Mouse (Mus musculus) embryonic facial prominence, embryonic 12.5 days (tissue): ENCODE measurements around the gene Ppp1r16b. TPM values are rescaled to one million over a fixed set of nuclear protein-coding genes. Genes with fewer than 3 reads are reported as not detected.
A peak's percentile ranks its signal among the peaks of the same experiment; 100 is the strongest.

Experiments
- ATAC-seq: fragments of 200-750 bp; cut with Nextera tagmentation; 2 replicates; pipeline ENCODE4 v1.8.0; 2017; ENCODE audit not compliant: insufficient number of reproducible peaks, insufficient read depth, low FRiP score, low TSS enrichment
- H3K27ac ChIP-seq: fragments of 300-500 bp; sonication (generic); 2 replicates; pipeline ENCODE4 v1.5.1; 2016; ENCODE audit warnings: mild to moderate bottlenecking
- H3K27me3 ChIP-seq: fragments of 300-500 bp; sonication (generic); 2 replicates; pipeline ENCODE4 v1.6.1; 2016; ENCODE audit warnings: mild to moderate bottlenecking, moderate library complexity
- H3K36me3 ChIP-seq: fragments of 300-500 bp; sonication (generic); 2 replicates; pipeline ENCODE4 v1.6.1; 2016; ENCODE audit warnings: mild to moderate bottlenecking
- H3K4me1 ChIP-seq: fragments of 300-500 bp; sonication (generic); 2 replicates; pipeline ENCODE4 v1.6.1; 2016
- H3K4me2 ChIP-seq: fragments of 300-500 bp; sonication (generic); replicated peaks from 2 replicates; pipeline ENCODE4 v1.6.1; 2016; ENCODE audit warnings: mild to moderate bottlenecking, moderate library complexity
- H3K4me3 ChIP-seq: fragments of 300-500 bp; sonication (generic); 2 replicates; pipeline ENCODE4 v1.5.1; 2016; ENCODE audit warnings: mild to moderate bottlenecking
- H3K9ac ChIP-seq: fragments of 300-500 bp; sonication (generic); 2 replicates; pipeline ENCODE4 v1.6.1; 2016; ENCODE audit warnings: mild to moderate bottlenecking, moderate library complexity
- H3K9me3 ChIP-seq: fragments of 300-500 bp; sonication (generic); 2 replicates; pipeline ENCODE4 v1.6.1; 2016; ENCODE audit warnings: mild to moderate bottlenecking, moderate library complexity
- WGBS: fragments of 180-500 bp; shearing (Covaris S2); methylation state at CpG from one replicate; pipeline ENCODE4 v1.1.7; 2016; 5-methylcytosine and 5-hydroxymethylcytosine counted together
- polyA plus RNA-seq: library from polyadenylated mRNA; unstranded; fragments of >200 nt; fragmentation: Nextera tagmentation; extraction: Ambion mirVana; gene quantifications from 2 replicates; pipeline ENCODE4 v1.2.1, GENCODE M21; 2016

Ppp1r16b gene
- polyA plus RNA-seq, 1 experiment from 2014 or later, result 2.5 TPM

- Histone ChIP-seq H3K27ac (no peak overlapping the region), H3K4me1 (no peaks in the 10 kb centered on the region), H3K27me3 (no peaks in the 10 kb centered on the region), H3K4me3 (no peak overlapping the region), H3K36me3 (peaks cover 20% of the 10 kb centered on the region), H3K4me2 (no peak overlapping the region), H3K9ac (no peak overlapping the region), H3K9me3 (no peaks in the 10 kb centered on the region)
- ATAC-seq, result no peak
- WGBS, result 83% methylated on average over 3 of the region's 3 CpGs
Observed at GRCm38 (mm10) chr2:158643791-158644190, 21.4 kb upstream of the Ppp1r16b start.

GRCm38 (mm10) chr2:158651159-158651908, 13.9 kb upstream of the Ppp1r16b start:
- Histone ChIP-seq H3K4me1 (no peaks in the 10 kb centered on the region), H3K27ac (no peak overlapping the region)

DNA sequence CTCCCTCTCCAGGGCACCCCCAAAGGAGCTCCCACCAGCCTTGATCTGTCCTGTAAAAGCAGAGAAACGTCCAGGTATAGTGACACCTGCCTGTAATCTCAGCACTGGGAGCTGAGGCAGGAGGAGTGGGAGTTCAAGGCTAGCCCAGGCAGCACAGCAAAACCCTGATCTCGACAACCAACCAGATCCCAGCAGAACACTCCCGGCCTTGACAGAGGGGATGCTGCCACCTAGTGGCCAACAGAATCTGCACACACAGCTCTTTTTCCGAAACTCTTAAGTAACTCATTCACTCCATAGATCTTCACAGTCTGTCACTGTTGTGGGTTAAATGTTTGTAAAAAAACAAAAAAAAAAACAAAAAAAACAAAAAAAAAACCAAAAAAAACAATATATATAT, 12.2 kb upstream of the Ppp1r16b start:
- Histone ChIP-seq H3K27ac (no peak overlapping the region), H3K4me1 (no peaks in the 10 kb centered on the region), H3K4me2 (no peak overlapping the region), H3K9ac (no peak overlapping the region), H3K36me3 (no peaks in the 10 kb centered on the region), H3K4me3 (no peak overlapping the region), H3K9me3 (no peaks in the 10 kb centered on the region), H3K27me3 (no peaks in the 10 kb centered on the region)
- 7% methylated on average over 4 of the region's 4 CpGs for WGBS
- ATAC-seq, result 0 out of 2 replicates have a peak, but pooled peaks have one; percentile 50

More at GRCm38 (mm10) chr2:158651159-158651908, 13.9 kb upstream of the Ppp1r16b start:
- Histone ChIP-seq H3K4me2 (no peak overlapping the region), H3K9me3 (no peaks in the 10 kb centered on the region), H3K9ac (no peak overlapping the region), H3K27me3 (no peaks in the 10 kb centered on the region), H3K4me3 (no peak overlapping the region), H3K36me3 (no peaks in the 10 kb centered on the region)
- no peak for ATAC-seq
- WGBS, result 67% methylated on average over 7 of the region's 7 CpGs

DNA sequence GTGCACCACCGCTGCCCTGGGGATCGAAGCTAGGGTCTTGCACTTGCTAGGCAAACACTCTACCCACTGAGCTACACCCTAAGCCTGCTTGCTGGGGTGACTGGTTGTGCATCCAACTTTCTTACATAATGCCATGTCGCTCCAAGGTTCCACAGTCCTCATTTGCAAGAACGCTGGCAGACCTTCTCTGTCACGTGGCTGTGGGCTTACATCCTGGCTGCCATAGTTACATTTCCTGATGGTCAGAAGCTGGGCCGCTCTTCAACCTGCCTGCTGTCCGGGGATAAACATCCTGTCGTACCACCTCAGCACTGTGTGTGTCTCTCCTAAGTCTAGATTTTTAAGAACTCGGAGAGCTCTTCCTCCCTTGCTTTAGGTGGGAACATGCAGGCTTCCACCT, 10.5 kb upstream of the Ppp1r16b start:
- Histone ChIP-seq H3K9ac (no peak overlapping the region), H3K27ac (no peak overlapping the region), H3K27me3 (no peaks in the 10 kb centered on the region), H3K4me3 (no peak overlapping the region), H3K4me1 (0 out of 2 replicates have a peak, but pooled peaks cover 8% of the 10 kb centered on the region), H3K36me3 (no peaks in the 10 kb centered on the region), H3K9me3 (no peaks in the 10 kb centered on the region), H3K4me2 (no peak overlapping the region)
- ATAC-seq, result no peak
- WGBS, result 85% methylated on average over 9 of the region's 9 CpGs

- Histone ChIP-seq H3K4me1 (0 out of 2 replicates have a peak, but pooled peaks cover 8% of the 10 kb centered on the region), H3K4me2 (no peak overlapping the region), H3K9me3 (no peaks in the 10 kb centered on the region), H3K27ac (no peak overlapping the region), H3K36me3 (no peaks in the 10 kb centered on the region), H3K27me3 (no peaks in the 10 kb centered on the region), H3K9ac (no peak overlapping the region), H3K4me3 (no peak overlapping the region)
- WGBS, result 82% methylated on average over 4 of the region's 4 CpGs
- no peak for ATAC-seq
Observed at GRCm38 (mm10) chr2:158655806-158656205, 9.4 kb upstream of the Ppp1r16b start.

DNA sequence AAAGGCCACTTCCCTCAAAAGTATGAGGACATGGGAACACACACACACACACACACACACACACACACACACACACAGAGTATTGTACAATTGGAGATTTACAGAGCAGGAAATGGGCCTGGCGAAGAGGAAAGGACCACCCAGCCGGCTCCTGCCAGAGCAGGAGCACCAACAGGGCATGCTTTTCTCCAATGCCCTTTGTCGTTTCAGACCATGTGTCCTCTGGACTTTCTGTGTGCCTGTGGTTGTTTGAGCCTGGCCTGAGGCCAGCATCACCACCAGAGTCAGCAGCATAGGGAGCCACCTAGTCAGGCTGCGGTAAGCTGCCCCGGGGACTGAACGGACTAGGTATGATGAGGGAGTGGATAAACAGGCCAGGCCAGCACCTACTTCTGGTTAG, 6.4 kb upstream of the Ppp1r16b start:
- Histone ChIP-seq H3K4me3 (no peak overlapping the region), H3K4me2 (no peak overlapping the region), H3K4me1 (0 out of 2 replicates have a peak, but pooled peaks cover 8% of the 10 kb centered on the region), H3K9ac (no peak overlapping the region), H3K9me3 (no peaks in the 10 kb centered on the region), H3K27ac (peak overlapping the region; percentile 63; the same call in 1 of the 2 replicates), H3K36me3 (no peaks in the 10 kb centered on the region), H3K27me3 (no peaks in the 10 kb centered on the region)
- no peak for ATAC-seq
- 32% methylated on average over 6 of the region's 6 CpGs for WGBS

DNA sequence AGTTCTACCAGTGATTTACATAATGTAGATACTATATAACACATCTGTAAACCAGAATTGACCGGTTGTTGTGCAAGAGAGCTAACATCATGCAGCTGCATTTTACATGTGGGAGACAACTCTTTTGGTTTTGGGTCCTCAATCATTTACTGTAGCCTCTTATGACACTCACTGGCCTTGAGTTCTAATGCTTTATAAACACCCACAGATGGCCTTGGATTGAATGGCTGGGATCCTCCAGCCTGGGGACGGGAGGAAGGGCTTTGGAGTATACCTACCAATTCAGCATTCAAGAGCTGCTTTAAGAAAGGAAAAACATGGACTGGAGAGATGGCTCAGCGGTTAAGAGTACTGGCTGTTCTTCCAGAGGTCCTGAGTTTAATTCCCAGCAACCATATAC, 5.9 kb upstream of the Ppp1r16b start:
- H3K9ac ChIP-seq, result no peak overlapping the region
- no peaks in the 10 kb centered on the region for H3K36me3 ChIP-seq
- ATAC-seq, result no peak
- H3K4me1 ChIP-seq, result 0 out of 2 replicates have a peak, but pooled peaks cover 8% of the 10 kb centered on the region
- H3K4me3 ChIP-seq, result no peak overlapping the region
- H3K4me2 ChIP-seq, result no peak overlapping the region
- no peak overlapping the region for H3K27ac ChIP-seq
- no peaks in the 10 kb centered on the region for H3K9me3 ChIP-seq
- WGBS, result 74% methylated on average over 3 of the region's 3 CpGs
- no peaks in the 10 kb centered on the region for H3K27me3 ChIP-seq

- Histone ChIP-seq H3K9me3 (no peaks in the 10 kb centered on the region), H3K9ac (no peak overlapping the region), H3K27ac (no peak overlapping the region), H3K27me3 (peaks cover 64% of the 10 kb centered on the region), H3K4me2 (no peak overlapping the region), H3K4me1 (peaks cover 23% of the 10 kb centered on the region), H3K4me3 (no peak overlapping the region), H3K36me3 (no peaks in the 10 kb centered on the region)
- WGBS, result 28% methylated on average over 13 of the region's 13 CpGs
- no peak for ATAC-seq
Observed at GRCm38 (mm10) chr2:158666071-158666800, 1.0 kb downstream of the Ppp1r16b start.

DNA sequence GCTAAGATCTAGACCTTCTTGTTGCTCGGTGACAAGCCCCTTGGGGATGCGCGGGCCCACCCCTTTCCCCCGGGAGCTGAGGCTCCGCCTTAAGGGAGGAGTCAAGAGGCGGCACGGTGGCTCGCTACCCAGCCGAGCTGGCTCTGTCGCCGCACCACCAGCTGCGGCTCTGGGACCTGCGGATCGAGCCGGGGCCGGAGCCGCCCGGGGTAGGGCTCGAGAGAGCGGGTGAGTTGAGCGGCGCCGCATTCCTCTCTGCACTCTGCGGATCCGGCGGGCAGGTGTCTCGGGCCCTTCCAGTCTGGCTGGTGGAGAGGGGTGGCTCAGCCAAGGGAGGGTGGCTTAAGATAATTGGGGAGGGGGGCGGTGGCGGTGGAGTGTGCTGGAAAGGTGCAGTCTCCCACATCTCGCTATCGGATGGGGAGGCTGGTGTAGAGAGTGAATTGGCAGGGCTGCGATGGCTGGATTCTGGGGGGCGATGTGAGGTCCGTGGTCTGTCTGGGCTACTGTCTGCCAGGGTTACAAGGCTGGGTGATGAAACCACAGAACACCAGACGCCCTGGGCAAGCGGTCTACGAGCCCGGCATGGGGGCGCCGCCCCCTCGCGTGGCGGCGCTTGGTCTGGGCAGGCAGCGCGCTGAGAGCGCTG, 1.9 kb downstream of the Ppp1r16b start:
- Histone ChIP-seq H3K4me3 (peak overlapping the region; percentile 53), H3K36me3 (no peaks in the 10 kb centered on the region), H3K4me2 (peak overlapping the region; percentile 99), H3K27me3 (peaks cover 65% of the 10 kb centered on the region), H3K4me1 (peaks cover 23% of the 10 kb centered on the region), H3K9me3 (no peaks in the 10 kb centered on the region), H3K27ac (no peak overlapping the region), H3K9ac (peak overlapping the region; percentile 53)
- ATAC-seq, result peak; percentile 70
- 1% methylated on average over 44 of the region's 47 CpGs for WGBS

- Histone ChIP-seq H3K4me3 (peak overlapping the region; percentile 53), H3K27me3 (peaks cover 65% of the 10 kb centered on the region), H3K27ac (no peak overlapping the region), H3K9ac (peak overlapping the region; percentile 53), H3K4me1 (peaks cover 26% of the 10 kb centered on the region), H3K9me3 (no peaks in the 10 kb centered on the region), H3K36me3 (no peaks in the 10 kb centered on the region), H3K4me2 (peak overlapping the region; percentile 99)
- ATAC-seq, result 0 out of 2 replicates have a peak, but pooled peaks have one; percentile 19
- WGBS, result under 1% methylated on average over 54 of the region's 54 CpGs
Observed at GRCm38 (mm10) chr2:158667671-158668432, 2.7 kb downstream of the Ppp1r16b start.

DNA sequence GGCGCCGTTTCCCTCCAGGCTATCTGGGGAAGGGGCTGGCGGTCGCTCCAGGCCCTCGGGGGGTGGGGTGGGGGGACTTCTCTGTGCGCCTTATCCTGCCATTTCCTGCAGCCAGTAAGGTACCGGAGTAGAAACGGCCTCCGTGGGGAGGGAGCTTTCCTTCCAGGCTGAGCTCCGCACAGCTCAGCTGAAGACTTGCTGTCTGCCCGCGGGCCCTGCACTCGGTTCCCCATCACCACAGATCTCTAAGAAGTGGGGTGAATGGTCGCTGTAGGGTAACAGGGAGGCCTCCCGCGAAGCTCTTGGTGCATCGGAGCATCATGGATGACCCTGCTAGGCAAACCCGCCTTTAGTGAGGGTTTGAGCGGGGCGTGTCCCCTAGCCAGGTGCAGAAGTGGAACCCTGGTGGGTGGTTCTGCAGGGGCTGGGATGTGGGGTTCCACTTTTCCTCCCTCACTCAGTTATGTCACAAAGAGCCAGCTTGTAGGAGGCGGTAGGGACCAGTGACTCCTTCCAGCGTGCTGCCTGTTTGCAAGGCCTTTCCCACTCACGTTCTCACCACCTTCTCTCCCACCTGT, 3.3 kb downstream of the Ppp1r16b start:
- Histone ChIP-seq H3K4me1 (peaks cover 31% of the 10 kb centered on the region), H3K27me3 (peaks cover 65% of the 10 kb centered on the region), H3K9me3 (no peaks in the 10 kb centered on the region), H3K4me2 (peak overlapping the region; percentile 99), H3K27ac (no peak overlapping the region), H3K4me3 (peak overlapping the region; percentile 53), H3K9ac (peak overlapping the region; percentile 53; the same call in 1 of the 2 replicates), H3K36me3 (no peaks in the 10 kb centered on the region)
- 9% methylated on average over 23 of the region's 23 CpGs for WGBS
- ATAC-seq, result no peak
